In genomic region chr5:147902008-147902757, GRCm38 (mm10) we compare ENCODE assay signal across 24 mouse cellular contexts. TPM values are rescaled to one million over a fixed set of nuclear protein-coding genes. Genes with fewer than 3 reads are reported as not detected.
DNase-seq lines count a peak whose midpoint lies in the region; ATAC-seq and TF ChIP-seq lines count a peak whose summit lies in the region.
"Had no signal": no experiment of that assay in that cellular context is flagged by ENCODE, and none has a peak within 500 bp of the region (broad histone marks: within the 10 kb centered on the region; RNA-seq: fewer than 3 reads in every experiment).

No protein-coding gene starts in this region.

- no peaks in the 10 kb centered on the region for H3K27me3 ChIP-seq in liver, embryonic 13.5 days
- H3K27me3 ChIP-seq in G1E (ENCODE audit: insufficient read depth, low read length) = no peaks in the 10 kb centered on the region
- H3K27me3 ChIP-seq: forebrain, embryonic 13.5 days; heart, embryonic 12.5 days; heart, embryonic 15.5 days had no signal

- no peak overlapping the region for H3K9ac ChIP-seq in liver, embryonic 13.5 days
- H3K9ac ChIP-seq: forebrain, embryonic 13.5 days; heart, embryonic 12.5 days; heart, embryonic 15.5 days; hindbrain, embryonic 13.5 days had no signal

- 43% methylated on average over 15 of the region's 15 CpGs for WGBS in liver, embryonic 13.5 days (ENCODE audit: insufficient replicate concordance)

- TF ChIP-seq CTCF in G1E (IDR thresholded peaks at IDR 0.05; ENCODE audit: low read depth, low read length) = no peak

- H3K4me2 ChIP-seq in liver, embryonic 13.5 days = no peak overlapping the region
- H3K4me2 ChIP-seq: forebrain, embryonic 13.5 days; heart, embryonic 12.5 days; heart, embryonic 15.5 days; hindbrain, embryonic 13.5 days had no signal

- no peaks in the 10 kb centered on the region for H3K36me3 ChIP-seq in liver, embryonic 13.5 days
- H3K36me3 ChIP-seq in G1E (replicated peaks) = no peaks in the 10 kb centered on the region
- H3K36me3 ChIP-seq: forebrain, embryonic 10.5 days; heart, embryonic 12.5 days; heart, embryonic 15.5 days; hindbrain, embryonic 10.5 days; hindbrain, embryonic 13.5 days had no signal

- H3K4me1 ChIP-seq in liver, embryonic 13.5 days (replicated peaks) = peaks cover 11% of the 10 kb centered on the region
- H3K4me1 ChIP-seq in G1E (ENCODE audit: insufficient read depth, low read depth, low read length) = peaks cover 51% of the 10 kb centered on the region
- H3K4me1 ChIP-seq: forebrain, embryonic 10.5 days; forebrain, embryonic 13.5 days; heart, embryonic 12.5 days; heart, embryonic 15.5 days; hindbrain, embryonic 10.5 days; hindbrain, embryonic 13.5 days had no signal

- no peak for DNase-seq in liver, embryonic 13.5 days
- no peak for DNase-seq in liver
- DNase-seq in G1E (ENCODE audit: low spot score) = no peak
- no peak for DNase-seq in cerebellum, postnatal 36 days
- DNase-seq in spleen, postnatal 14 days (ENCODE audit: low spot score in 2 of 2) = no peak
- DNase-seq: adrenal gland, postnatal 14 days; cerebellum, adult 11-12 months; cerebellum, adult 8-10 months; cerebellum, postnatal 10 days; gastrocnemius, adult 2 months; gastrocnemius, postnatal 14 days; heart, adult 11 months; heart, postnatal 10 days; heart, postnatal 36 days had no signal

- 0 out of 2 replicates have a peak, but pooled peaks have one; percentile 15 for ATAC-seq in liver, embryonic 13.5 days (ENCODE audit: low read depth)
- ATAC-seq in G1E (ENCODE audit: extremely low read depth, insufficient number of reproducible peaks, low FRiP score, poor library complexity, severe bottlenecking) = peak; percentile 76
- ATAC-seq in megakaryocyte progenitor cell, adult 5-6 weeks (replicated peaks; ENCODE audit: poor library complexity) = 0 out of 2 replicates have a peak, but pooled peaks have one; percentile 25
- ATAC-seq: CD4-positive, CD25-positive, alpha-beta regulatory T cell, adult 4 months; forebrain, embryonic 13.5 days; forebrain, embryonic 16.5 days; hindbrain, embryonic 16.5 days had no signal

- no peak overlapping the region for H3K27ac ChIP-seq in liver, embryonic 13.5 days
- H3K27ac ChIP-seq: forebrain, embryonic 10.5 days; forebrain, embryonic 13.5 days; gastrocnemius, adult 2 months; heart, embryonic 15.5 days; hindbrain, embryonic 10.5 days; hindbrain, embryonic 13.5 days had no signal

- no peak overlapping the region for H3K4me3 ChIP-seq in liver, embryonic 13.5 days (replicated peaks)
- H3K4me3 ChIP-seq in G1E (ENCODE audit: low read depth, low read length) = peak overlapping the region; percentile 7; the same call in 1 of the 2 replicates
- H3K4me3 ChIP-seq: forebrain, embryonic 10.5 days; forebrain, embryonic 13.5 days; gastrocnemius, adult 2 months; heart, embryonic 12.5 days; heart, embryonic 15.5 days; hindbrain, embryonic 10.5 days; hindbrain, embryonic 13.5 days had no signal

- no peaks in the 10 kb centered on the region for H3K9me3 ChIP-seq in liver, embryonic 13.5 days (replicated peaks)
- H3K9me3 ChIP-seq in G1E (replicated peaks) = peaks cover 13% of the 10 kb centered on the region
- H3K9me3 ChIP-seq: forebrain, embryonic 10.5 days; forebrain, embryonic 13.5 days; heart, embryonic 12.5 days; heart, embryonic 15.5 days; hindbrain, embryonic 10.5 days; hindbrain, embryonic 13.5 days had no signal

RNA-seq across cellular contexts. Expression of gene Slc46a3, which starts 7.6 kb away (rescaled TPM):
- polyA plus RNA-seq in liver, embryonic 13.5 days (2015; fragmentation: Nextera tagmentation; extraction: Ambion mirVana) = 12.9 and 13.9 TPM in 2 replicates
- 39.3 and 55.3 TPM in 2 replicates for total RNA-seq in G1E (2014; fragmentation: Nextera tagmentation)
- total RNA-seq in G1E (2017) = 18.1 and 28.3 TPM in 2 replicates
- polyA plus RNA-seq in G1E (2012) = 7.7 and 8.0 TPM in 2 replicates
- 3.9 and 4.5 TPM in 2 replicates for total RNA-seq in megakaryocyte progenitor cell, adult 5-6 weeks (2015)
- total RNA-seq in megakaryocyte progenitor cell, adult 5-6 weeks (2017) = 1.6 and 3.9 TPM in 2 replicates

RNA-seq across cellular contexts. Expression of gene Pomp, which starts 41.9 kb away (rescaled TPM):
- 312 and 320 TPM in 2 replicates for polyA plus RNA-seq in liver, embryonic 13.5 days (2015; fragmentation: Nextera tagmentation; extraction: Ambion mirVana)
- 117 and 134 TPM in 2 replicates for total RNA-seq in G1E (2014; fragmentation: Nextera tagmentation)
- total RNA-seq in G1E (2017) = 224 and 245 TPM in 2 replicates
- 11.0 and 18.1 TPM in 2 replicates for polyA plus RNA-seq in G1E (2012)
- 194 and 211 TPM in 2 replicates for total RNA-seq in megakaryocyte progenitor cell, adult 5-6 weeks (2015)
- 141 and 205 TPM in 2 replicates for total RNA-seq in megakaryocyte progenitor cell, adult 5-6 weeks (2017)

RNA-seq across cellular contexts. Expression of gene Mtus2, which starts 54.9 kb away (rescaled TPM):
- polyA plus RNA-seq in liver, embryonic 13.5 days (2015; fragmentation: Nextera tagmentation; extraction: Ambion mirVana) = 0.77 and 1.2 TPM in 2 replicates
- total RNA-seq in G1E (2014; fragmentation: Nextera tagmentation) = not detected in 2 replicates
- total RNA-seq in G1E (2017) = 0.12 and 1.1 TPM in 2 replicates
- not detected in 2 replicates for polyA plus RNA-seq in G1E (2012)
- total RNA-seq in megakaryocyte progenitor cell, adult 5-6 weeks (2015) = 0.62 and 2.8 TPM in 2 replicates
- 0.51 and 3.7 TPM in 2 replicates for total RNA-seq in megakaryocyte progenitor cell, adult 5-6 weeks (2017)

Comparison
In these comparisons a context has a peak if more than half of its experiments do, and no peak if none do; other contexts are left out.
1. ATAC-seq: peak in every context shown above with its lines; median percentile 76 in G1E; 25 in megakaryocyte progenitor cell, adult 5-6 weeks; 15 in liver, embryonic 13.5 days.